Mouse (Mus musculus): ENCODE results near the gene Dnah8. TPM values are rescaled to one million over a fixed set of nuclear protein-coding genes. Genes with fewer than 3 reads are reported as not detected.
A peak's percentile ranks its signal among the peaks of the same experiment; 100 is the strongest.

Gene Dnah8
- polyA plus RNA-seq, 1 experiment from 2014 or later = 0.85 TPM

DNA sequence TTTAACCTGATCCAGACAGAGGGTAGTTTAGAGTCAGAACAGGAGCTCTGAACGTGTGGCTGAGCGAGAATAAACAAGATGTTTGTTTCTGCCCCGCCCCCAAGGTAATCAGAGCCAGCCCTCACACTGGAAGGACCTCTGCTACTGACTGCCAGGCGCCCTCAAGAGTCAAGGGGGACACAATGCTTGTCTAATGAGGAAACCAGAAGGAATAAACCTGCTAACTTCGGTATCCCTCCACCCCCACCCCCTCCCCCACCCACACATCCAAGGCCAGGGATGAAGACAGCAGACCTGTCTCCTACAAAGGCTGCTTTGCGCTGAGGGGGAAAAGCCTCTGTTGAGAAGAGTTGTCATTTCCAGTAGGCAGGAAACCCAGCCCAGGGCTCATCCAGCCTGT, 29.3 kb upstream of the Dnah8 start:
- Histone ChIP-seq H3K9me3 (replicated peaks) (no peaks in the 10 kb centered on the region), H3K27ac (no peak overlapping the region), H3K27me3 (no peaks in the 10 kb centered on the region), H3K4me3 (no peak overlapping the region), H3K4me1 (peaks cover 12% of the 10 kb centered on the region), H3K9ac (no peak overlapping the region), H3K4me2 (no peak overlapping the region), H3K36me3 (ENCODE audit: poor library complexity, severe bottlenecking) (peaks cover 58% of the 10 kb centered on the region)
- no peak for ATAC-seq
- 62% methylated on average over 6 of the region's 6 CpGs for WGBS

DNA sequence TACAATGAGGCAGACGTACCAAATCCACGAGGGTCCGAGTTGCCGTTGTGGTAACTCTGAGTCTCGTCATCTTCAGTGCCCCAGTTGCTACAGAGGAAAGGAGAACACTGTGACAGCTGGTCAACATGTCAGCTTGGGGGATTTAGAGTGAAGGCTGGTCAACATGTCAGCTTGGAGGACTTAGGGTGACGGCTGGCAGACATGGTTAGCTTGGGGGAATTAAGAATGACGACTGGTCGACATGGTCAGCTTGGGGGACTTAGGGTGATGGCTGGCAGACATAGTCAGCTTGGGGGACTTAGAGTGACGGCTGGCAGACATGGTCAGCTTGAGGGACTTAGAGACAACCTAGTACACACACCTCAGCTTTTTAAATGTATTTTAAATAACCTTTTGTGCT, 26.4 kb upstream of the Dnah8 start:
- Histone ChIP-seq H3K36me3 (ENCODE audit: poor library complexity, severe bottlenecking) (peaks cover 67% of the 10 kb centered on the region), H3K27me3 (no peaks in the 10 kb centered on the region), H3K27ac (no peak overlapping the region), H3K4me1 (0 out of 2 replicates have a peak, but pooled peaks cover 4% of the 10 kb centered on the region), H3K9ac (no peak overlapping the region), H3K9me3 (replicated peaks) (no peaks in the 10 kb centered on the region), H3K4me3 (no peak overlapping the region), H3K4me2 (no peak overlapping the region)
- WGBS = 97% methylated on average over 9 of the region's 9 CpGs
- ATAC-seq = no peak

- Histone ChIP-seq H3K4me2 (no peak overlapping the region), H3K4me3 (no peak overlapping the region), H3K9me3 (replicated peaks) (no peaks in the 10 kb centered on the region), H3K4me1 (0 out of 2 replicates have a peak, but pooled peaks cover 4% of the 10 kb centered on the region), H3K27ac (no peak overlapping the region), H3K9ac (no peak overlapping the region), H3K36me3 (ENCODE audit: poor library complexity, severe bottlenecking) (peaks cover 68% of the 10 kb centered on the region), H3K27me3 (no peaks in the 10 kb centered on the region)
- WGBS = 89% methylated on average over 5 of the region's 5 CpGs
- no peak for ATAC-seq
Measured at GRCm38 (mm10) chr17:30598300-30598699, 25.9 kb upstream of the Dnah8 start.

- H3K9me3 ChIP-seq (replicated peaks) = no peaks in the 10 kb centered on the region
- H3K27ac ChIP-seq = no peak overlapping the region
- H3K4me3 ChIP-seq = no peak overlapping the region
- 94% methylated on average over 14 of the region's 14 CpGs for WGBS
- peaks cover 3% of the 10 kb centered on the region for H3K4me1 ChIP-seq
- H3K36me3 ChIP-seq (ENCODE audit: poor library complexity, severe bottlenecking) = peaks cover 53% of the 10 kb centered on the region
- no peak overlapping the region for H3K9ac ChIP-seq
- no peaks in the 10 kb centered on the region for H3K27me3 ChIP-seq
- H3K4me2 ChIP-seq = no peak overlapping the region
- no peak for ATAC-seq
Measured at GRCm38 (mm10) chr17:30602175-30602574, 22.0 kb upstream of the Dnah8 start.

DNA sequence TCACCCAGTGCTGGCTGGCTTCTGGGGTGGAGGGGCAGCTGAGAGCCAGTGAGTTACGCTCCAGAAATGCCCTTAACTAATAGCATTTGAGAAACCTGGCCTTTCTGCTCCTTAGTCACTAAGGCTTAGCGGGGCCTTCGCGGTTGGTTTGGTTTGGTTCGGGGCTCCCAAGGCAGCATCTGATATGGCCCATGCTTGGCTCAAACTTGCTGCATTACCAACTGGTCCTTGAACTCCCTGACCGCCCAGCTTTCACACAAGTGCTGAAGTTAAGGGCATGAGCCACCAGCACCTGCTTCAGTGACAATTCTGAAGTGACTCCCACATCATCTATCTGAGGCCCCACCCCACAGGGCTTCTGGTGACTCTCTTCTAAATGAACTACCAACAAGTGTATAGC, 19.9 kb upstream of the Dnah8 start:
- H3K27me3 ChIP-seq = no peaks in the 10 kb centered on the region
- no peak overlapping the region for H3K4me3 ChIP-seq
- WGBS = 91% methylated on average over 6 of the region's 6 CpGs
- H3K4me2 ChIP-seq = no peak overlapping the region
- no peak overlapping the region for H3K9ac ChIP-seq
- H3K9me3 ChIP-seq (replicated peaks) = no peaks in the 10 kb centered on the region
- H3K36me3 ChIP-seq (ENCODE audit: poor library complexity, severe bottlenecking) = peaks cover 36% of the 10 kb centered on the region
- peaks cover 17% of the 10 kb centered on the region for H3K4me1 ChIP-seq
- H3K27ac ChIP-seq = no peak overlapping the region
- ATAC-seq = no peak

GRCm38 (mm10) chr17:30605001-30605400, 19.2 kb upstream of the Dnah8 start:
- no peaks in the 10 kb centered on the region for H3K27me3 ChIP-seq
- H3K9ac ChIP-seq = no peak overlapping the region
- peaks cover 21% of the 10 kb centered on the region for H3K4me1 ChIP-seq
- H3K4me2 ChIP-seq = no peak overlapping the region
- no peak for ATAC-seq
- H3K27ac ChIP-seq = no peak overlapping the region
- WGBS = 89% methylated on average over 5 of the region's 5 CpGs
- H3K36me3 ChIP-seq (ENCODE audit: poor library complexity, severe bottlenecking) = peaks cover 31% of the 10 kb centered on the region
- H3K9me3 ChIP-seq (replicated peaks) = no peaks in the 10 kb centered on the region
- no peak overlapping the region for H3K4me3 ChIP-seq

DNA sequence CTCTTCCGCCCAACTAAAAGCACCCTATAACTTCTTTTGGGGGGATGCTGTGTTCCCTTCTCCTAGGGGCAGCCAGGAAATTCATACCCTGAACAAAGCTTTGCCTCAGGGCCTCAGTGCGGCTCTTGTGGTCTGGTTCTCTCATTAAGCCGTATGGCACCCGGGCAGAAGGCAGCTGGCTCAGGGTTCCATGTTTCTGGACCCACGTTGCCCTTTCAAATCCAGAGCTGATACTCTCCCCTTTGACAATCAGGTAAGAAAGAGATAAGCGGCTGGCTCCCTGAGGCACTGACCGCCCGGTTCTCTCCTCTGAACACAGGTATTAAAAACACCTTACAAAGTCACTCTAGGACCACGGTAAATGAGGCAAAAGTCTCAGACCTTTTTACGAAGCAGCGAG, 17.9 kb upstream of the Dnah8 start:
- H3K4me1 ChIP-seq = peaks cover 28% of the 10 kb centered on the region
- no peak overlapping the region; the same call in 1 of the 2 replicates for H3K27ac ChIP-seq
- H3K36me3 ChIP-seq (ENCODE audit: poor library complexity, severe bottlenecking) = peaks cover 23% of the 10 kb centered on the region
- H3K27me3 ChIP-seq = no peaks in the 10 kb centered on the region
- H3K4me2 ChIP-seq = no peak overlapping the region
- no peak overlapping the region for H3K4me3 ChIP-seq
- no peaks in the 10 kb centered on the region for H3K9me3 ChIP-seq (replicated peaks)
- no peak for ATAC-seq
- H3K9ac ChIP-seq = no peak overlapping the region
- WGBS = 89% methylated on average over 11 of the region's 11 CpGs

DNA sequence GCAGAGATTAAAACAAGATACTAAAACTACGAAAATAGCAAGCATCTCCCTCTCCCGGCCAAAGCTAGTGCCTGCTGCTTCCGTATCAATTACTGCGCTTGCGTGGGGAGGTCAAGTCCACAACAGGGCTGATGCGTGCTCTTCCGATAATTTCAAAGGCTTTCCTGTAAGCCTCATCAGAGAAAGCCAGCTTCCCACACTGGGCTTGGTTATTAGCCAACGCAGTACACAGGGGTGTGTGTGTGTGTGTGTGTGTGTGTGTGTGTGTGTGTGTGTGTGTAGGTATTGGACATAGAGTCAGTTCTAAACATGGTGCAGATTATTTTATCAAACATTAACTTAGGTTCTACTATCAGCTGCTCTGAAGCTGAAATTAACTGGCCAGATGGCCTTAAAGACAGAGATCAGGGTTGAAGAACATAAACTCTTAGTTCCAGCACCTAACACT, 17.5 kb upstream of the Dnah8 start:
- Histone ChIP-seq H3K27ac (no peak overlapping the region), H3K4me1 (peaks cover 32% of the 10 kb centered on the region), H3K27me3 (no peaks in the 10 kb centered on the region), H3K4me3 (no peak overlapping the region), H3K36me3 (ENCODE audit: poor library complexity, severe bottlenecking) (peaks cover 22% of the 10 kb centered on the region), H3K9ac (no peak overlapping the region), H3K9me3 (replicated peaks) (no peaks in the 10 kb centered on the region), H3K4me2 (no peak overlapping the region)
- ATAC-seq = no peak
- WGBS = 91% methylated on average over 8 of the region's 8 CpGs

GRCm38 (mm10) chr17:30607330-30607729, 16.8 kb upstream of the Dnah8 start:
- H3K4me3 ChIP-seq = no peak overlapping the region
- no peak overlapping the region for H3K9ac ChIP-seq
- H3K36me3 ChIP-seq (ENCODE audit: poor library complexity, severe bottlenecking) = peaks cover 15% of the 10 kb centered on the region
- no peaks in the 10 kb centered on the region for H3K9me3 ChIP-seq (replicated peaks)
- peaks cover 37% of the 10 kb centered on the region for H3K4me1 ChIP-seq
- no peak for ATAC-seq
- WGBS = 89% methylated on average over 7 of the region's 7 CpGs
- H3K27me3 ChIP-seq = no peaks in the 10 kb centered on the region
- peak overlapping the region; percentile 53 for H3K27ac ChIP-seq
- no peak overlapping the region for H3K4me2 ChIP-seq

DNA sequence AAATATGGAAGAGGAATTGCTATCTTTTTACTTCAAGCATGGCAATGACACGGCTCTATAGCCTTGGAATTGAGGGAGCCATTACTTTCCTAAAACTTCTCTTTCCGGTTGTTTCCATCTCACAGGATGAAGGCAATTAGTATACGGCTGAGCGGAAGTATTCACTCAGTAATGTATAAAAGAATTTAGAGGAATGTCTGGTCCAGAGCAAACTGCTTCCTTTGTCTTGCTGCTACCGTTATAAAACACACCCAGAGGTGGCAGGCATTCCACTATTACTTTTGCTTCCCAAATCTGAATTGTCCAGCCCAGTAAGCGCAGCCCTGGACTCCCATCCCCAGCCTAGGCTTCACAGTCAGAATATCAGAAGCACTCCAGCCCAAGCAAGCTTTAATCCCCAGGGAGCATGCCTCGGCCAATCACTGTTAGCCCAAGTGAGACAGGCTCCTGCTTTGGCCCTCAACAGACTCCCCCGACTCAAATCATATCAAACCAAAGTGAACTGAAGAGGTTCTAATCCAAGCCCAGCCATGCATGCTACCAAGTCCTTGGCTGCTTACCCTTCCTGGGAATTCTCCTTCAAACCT, 16.2 kb upstream of the Dnah8 start:
- H3K4me3 ChIP-seq = no peak overlapping the region
- peak overlapping the region; percentile 53 for H3K27ac ChIP-seq
- H3K36me3 ChIP-seq (ENCODE audit: poor library complexity, severe bottlenecking) = peaks cover 8% of the 10 kb centered on the region
- ATAC-seq = no peak
- H3K4me2 ChIP-seq = peak overlapping the region; percentile 22
- 25% methylated on average over 8 of the region's 8 CpGs for whole genome bisulfite sequencing
- H3K27me3 ChIP-seq = no peaks in the 10 kb centered on the region
- H3K9me3 ChIP-seq (replicated peaks) = no peaks in the 10 kb centered on the region
- H3K4me1 ChIP-seq = peaks cover 37% of the 10 kb centered on the region
- H3K9ac ChIP-seq = no peak overlapping the region

DNA sequence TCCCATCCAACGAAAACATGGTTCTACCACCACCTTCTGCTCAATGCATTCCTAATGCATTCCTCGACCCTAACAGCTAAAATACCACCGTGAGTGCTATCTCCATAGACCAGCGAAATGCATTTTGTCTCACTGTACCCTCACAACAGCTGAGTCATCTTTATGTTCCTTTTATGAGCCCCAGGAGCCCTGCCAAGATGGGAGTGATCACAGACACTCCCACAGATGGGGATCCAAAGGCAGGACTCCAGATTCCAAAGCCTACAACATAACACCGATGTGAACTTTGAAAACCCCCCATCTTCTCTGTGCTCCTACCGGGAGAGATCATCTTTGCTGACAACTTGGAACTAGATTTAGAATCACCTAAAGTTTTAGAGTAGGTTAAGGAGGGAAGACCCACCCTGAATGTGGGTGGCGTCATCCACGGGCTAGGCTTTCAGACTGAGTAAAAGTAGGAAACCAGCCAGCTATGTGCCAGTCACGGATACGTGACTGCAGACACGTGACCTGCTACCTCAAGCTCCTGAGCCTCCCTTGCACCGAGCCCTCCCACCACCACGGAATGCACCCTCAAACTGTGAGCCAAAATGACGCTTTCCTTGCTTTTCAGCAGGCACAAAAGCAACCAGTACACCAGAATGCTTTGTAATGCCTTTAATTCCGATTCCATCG, 14.7 kb upstream of the Dnah8 start:
- no peak overlapping the region for H3K4me3 ChIP-seq
- no peaks in the 10 kb centered on the region for H3K36me3 ChIP-seq (ENCODE audit: poor library complexity, severe bottlenecking)
- H3K4me1 ChIP-seq = peaks cover 37% of the 10 kb centered on the region
- 86% methylated on average over 16 of the region's 16 CpGs for WGBS
- H3K9me3 ChIP-seq (replicated peaks) = no peaks in the 10 kb centered on the region
- no peak for ATAC-seq
- no peak overlapping the region for H3K4me2 ChIP-seq
- no peak overlapping the region for H3K9ac ChIP-seq
- no peak overlapping the region for H3K27ac ChIP-seq
- no peaks in the 10 kb centered on the region for H3K27me3 ChIP-seq

GRCm38 (mm10) chr17:30609980-30610307, 14.2 kb upstream of the Dnah8 start:
- Histone ChIP-seq H3K4me2 (no peak overlapping the region), H3K36me3 (ENCODE audit: poor library complexity, severe bottlenecking) (no peaks in the 10 kb centered on the region), H3K27ac (no peak overlapping the region), H3K4me3 (no peak overlapping the region), H3K27me3 (no peaks in the 10 kb centered on the region), H3K9me3 (replicated peaks) (no peaks in the 10 kb centered on the region), H3K4me1 (peaks cover 37% of the 10 kb centered on the region), H3K9ac (no peak overlapping the region)
- WGBS = 95% methylated on average over 5 of the region's 5 CpGs
- no peak for ATAC-seq

GRCm38 (mm10) chr17:30610739-30611138, 13.4 kb upstream of the Dnah8 start:
- Histone ChIP-seq H3K27me3 (no peaks in the 10 kb centered on the region), H3K27ac (no peak overlapping the region), H3K4me1 (peaks cover 37% of the 10 kb centered on the region), H3K4me3 (no peak overlapping the region), H3K9me3 (replicated peaks) (no peaks in the 10 kb centered on the region), H3K9ac (no peak overlapping the region), H3K4me2 (peak overlapping the region; percentile 73; the same call in 1 of the 2 replicates), H3K36me3 (ENCODE audit: poor library complexity, severe bottlenecking) (no peaks in the 10 kb centered on the region)
- WGBS = 42% methylated on average over 1 of the region's 1 CpGs
- no peak for ATAC-seq
